ENCODE assay signal across 8 mouse cellular contexts in genomic region chr12:69184342-69185295, GRCm38 (mm10). TPM values are rescaled to one million over a fixed set of nuclear protein-coding genes. Genes with fewer than 3 reads are reported as not detected.
DNase-seq lines count a peak whose midpoint lies in the region; ATAC-seq and TF ChIP-seq lines count a peak whose summit lies in the region.

No protein-coding gene starts in this region.

- peak; percentile 71 for ATAC-seq in intestine, embryonic 15.5 days
- ATAC-seq in liver, embryonic 12.5 days: peak; percentile 62
- ATAC-seq in midbrain, embryonic 16.5 days: peak; percentile 80
- peak; percentile 46 for ATAC-seq in stomach, postnatal 0 days (ENCODE audit: low FRiP score, low TSS enrichment)

- H3K9ac ChIP-seq in intestine, embryonic 15.5 days: peak overlapping the region; percentile 92
- H3K9ac ChIP-seq in liver, embryonic 12.5 days: peak overlapping the region; percentile 94
- peak overlapping the region; percentile 87 for H3K9ac ChIP-seq in midbrain, embryonic 16.5 days (ENCODE audit: low read depth, low read length)
- peak overlapping the region; percentile 85 for H3K9ac ChIP-seq in stomach, postnatal 0 days (ENCODE audit: low read length)

- H3K27me3 ChIP-seq in intestine, embryonic 15.5 days (replicated peaks): no peaks in the 10 kb centered on the region
- no peaks in the 10 kb centered on the region for H3K27me3 ChIP-seq in liver, embryonic 12.5 days (replicated peaks)
- no peaks in the 10 kb centered on the region for H3K27me3 ChIP-seq in midbrain, embryonic 16.5 days (ENCODE audit: control insufficient read depth, insufficient read depth, low read depth, low read length)
- H3K27me3 ChIP-seq in stomach, postnatal 0 days (ENCODE audit: control insufficient read depth, insufficient read depth, low read length): no peaks in the 10 kb centered on the region

- H3K27ac ChIP-seq in intestine, embryonic 15.5 days: peak overlapping the region; percentile 88
- H3K27ac ChIP-seq in liver, embryonic 12.5 days: peak overlapping the region; percentile 94
- H3K27ac ChIP-seq in midbrain, embryonic 16.5 days (ENCODE audit: low read length): peak overlapping the region; percentile 94
- H3K27ac ChIP-seq in stomach, postnatal 0 days (replicated peaks): peak overlapping the region; percentile 94

- peak; percentile 9 for DNase-seq in thymus, postnatal 0 days (ENCODE audit: low spot score)
- no peak for DNase-seq in thymus, postnatal 36 days
- DNase-seq in embryo, embryonic 11 days: peak; percentile 68
- DNase-seq in gastrocnemius, postnatal 4 days (ENCODE audit: low spot score in 2 of 2): peak; percentile 36 to 71
- peak; percentile 59 for DNase-seq in stomach, postnatal 0 days (ENCODE audit: low spot score)

- H3K4me3 ChIP-seq in intestine, embryonic 15.5 days (replicated peaks): peak overlapping the region; percentile 82
- H3K4me3 ChIP-seq in liver, embryonic 12.5 days: peak overlapping the region; percentile 94
- H3K4me3 ChIP-seq in midbrain, embryonic 16.5 days (ENCODE audit: low read depth, low read length): peak overlapping the region; percentile 88
- H3K4me3 ChIP-seq in stomach, postnatal 0 days (ENCODE audit: low read depth, low read length): peak overlapping the region; percentile 71

- TF ChIP-seq CTCF in stomach, postnatal 0 days (IDR thresholded peaks at IDR 0.05; ENCODE audit: low read depth): no peak

- no peak for TF ChIP-seq EP300 in stomach, postnatal 0 days (optimal IDR thresholded peaks at IDR 0.05)

- no peaks in the 10 kb centered on the region for H3K36me3 ChIP-seq in intestine, embryonic 15.5 days
- peaks cover 54% of the 10 kb centered on the region for H3K36me3 ChIP-seq in liver, embryonic 12.5 days
- no peaks in the 10 kb centered on the region for H3K36me3 ChIP-seq in midbrain, embryonic 16.5 days (ENCODE audit: control insufficient read depth, insufficient read depth, low read length)
- H3K36me3 ChIP-seq in stomach, postnatal 0 days (ENCODE audit: control insufficient read depth, insufficient read depth, low read length): peaks cover 5% of the 10 kb centered on the region; the same call in 1 of the 2 replicates

- peak overlapping the region; percentile 90 for H3K4me2 ChIP-seq in intestine, embryonic 15.5 days (replicated peaks)
- H3K4me2 ChIP-seq in liver, embryonic 12.5 days: peak overlapping the region; percentile 95
- peak overlapping the region; percentile 94 for H3K4me2 ChIP-seq in midbrain, embryonic 16.5 days (ENCODE audit: low read length)
- peak overlapping the region; percentile 97 for H3K4me2 ChIP-seq in stomach, postnatal 0 days (replicated peaks; ENCODE audit: low read depth)

- peaks cover 10% of the 10 kb centered on the region; the same call in 1 of the 2 replicates for H3K4me1 ChIP-seq in intestine, embryonic 15.5 days (replicated peaks)
- H3K4me1 ChIP-seq in liver, embryonic 12.5 days: peaks cover 38% of the 10 kb centered on the region
- H3K4me1 ChIP-seq in midbrain, embryonic 16.5 days (ENCODE audit: control insufficient read depth, insufficient read depth, low read length): peaks cover 30% of the 10 kb centered on the region
- H3K4me1 ChIP-seq in stomach, postnatal 0 days (replicated peaks; ENCODE audit: control insufficient read depth, insufficient read depth): no peaks in the 10 kb centered on the region

- H3K9me3 ChIP-seq in intestine, embryonic 15.5 days: no peaks in the 10 kb centered on the region
- no peaks in the 10 kb centered on the region for H3K9me3 ChIP-seq in liver, embryonic 12.5 days (replicated peaks)
- no peaks in the 10 kb centered on the region for H3K9me3 ChIP-seq in midbrain, embryonic 16.5 days (replicated peaks; ENCODE audit: control insufficient read depth, low read length, poor library complexity, severe bottlenecking)
- no peaks in the 10 kb centered on the region for H3K9me3 ChIP-seq in stomach, postnatal 0 days (ENCODE audit: control insufficient read depth, low read length)

- WGBS in intestine, embryonic 15.5 days: 2% methylated on average over 86 of the region's 86 CpGs
- under 1% methylated on average over 86 of the region's 86 CpGs for WGBS in liver, embryonic 12.5 days (ENCODE audit: insufficient replicate concordance)
- WGBS in midbrain, embryonic 16.5 days: 1% methylated on average over 86 of the region's 86 CpGs
- WGBS in stomach, postnatal 0 days: under 1% methylated on average over 79 of the region's 86 CpGs

RNA-seq across cellular contexts. Expression of gene Mgat2, which starts 0.7 kb away (rescaled TPM):
- polyA plus RNA-seq in thymus, postnatal 0 days (2015; fragmentation: Nextera tagmentation; extraction: Ambion mirVana): 54.3 and 63.3 TPM in 2 replicates
- total RNA-seq in gastrocnemius, postnatal 4 days (2021): 10 to 100 TPM; 34.3 to 35.4 TPM
- 52.8 and 58.7 TPM in 2 replicates for polyA plus RNA-seq in intestine, embryonic 15.5 days (2015; fragmentation: Nextera tagmentation; extraction: Ambion mirVana)
- polyA plus RNA-seq in liver, embryonic 12.5 days (2016; fragmentation: Nextera tagmentation; extraction: Ambion mirVana): 48.4 and 51.0 TPM in 2 replicates
- polyA plus RNA-seq in midbrain, embryonic 16.5 days (2015; fragmentation: Nextera tagmentation; extraction: Ambion mirVana): 30.6 and 34.7 TPM in 2 replicates
- polyA plus RNA-seq in stomach, postnatal 0 days (2015; fragmentation: Nextera tagmentation; extraction: Ambion mirVana): 52.3 and 54.4 TPM in 2 replicates

RNA-seq across cellular contexts. Expression of gene Rpl36al, which starts 0.7 kb away (rescaled TPM):
- polyA plus RNA-seq in thymus, postnatal 0 days (2015; fragmentation: Nextera tagmentation; extraction: Ambion mirVana): 931 and 1,018 TPM in 2 replicates
- 100 to 1,000 TPM; 310 to 322 TPM for total RNA-seq in gastrocnemius, postnatal 4 days (2021)
- 720 and 763 TPM in 2 replicates for polyA plus RNA-seq in intestine, embryonic 15.5 days (2015; fragmentation: Nextera tagmentation; extraction: Ambion mirVana)
- polyA plus RNA-seq in liver, embryonic 12.5 days (2016; fragmentation: Nextera tagmentation; extraction: Ambion mirVana): 797 and 813 TPM in 2 replicates
- polyA plus RNA-seq in midbrain, embryonic 16.5 days (2015; fragmentation: Nextera tagmentation; extraction: Ambion mirVana): 286 and 296 TPM in 2 replicates
- 843 and 974 TPM in 2 replicates for polyA plus RNA-seq in stomach, postnatal 0 days (2015; fragmentation: Nextera tagmentation; extraction: Ambion mirVana)

RNA-seq across cellular contexts. Expression of gene Gm49383, which starts 12.3 kb away (rescaled TPM):
- polyA plus RNA-seq in thymus, postnatal 0 days (2015; fragmentation: Nextera tagmentation; extraction: Ambion mirVana): 35.7 and 37.1 TPM in 2 replicates
- 1 to 10 TPM; 5.2 to 6.2 TPM for total RNA-seq in gastrocnemius, postnatal 4 days (2021)
- 25.4 and 28.6 TPM in 2 replicates for polyA plus RNA-seq in intestine, embryonic 15.5 days (2015; fragmentation: Nextera tagmentation; extraction: Ambion mirVana)
- polyA plus RNA-seq in liver, embryonic 12.5 days (2016; fragmentation: Nextera tagmentation; extraction: Ambion mirVana): 28.5 and 29.0 TPM in 2 replicates
- polyA plus RNA-seq in midbrain, embryonic 16.5 days (2015; fragmentation: Nextera tagmentation; extraction: Ambion mirVana): 11.8 and 14.7 TPM in 2 replicates
- 6.9 and 10.3 TPM in 2 replicates for polyA plus RNA-seq in stomach, postnatal 0 days (2015; fragmentation: Nextera tagmentation; extraction: Ambion mirVana)

RNA-seq across cellular contexts. Expression of gene Dnaaf2, which starts 13.6 kb away (rescaled TPM):
- 11.0 and 11.2 TPM in 2 replicates for polyA plus RNA-seq in thymus, postnatal 0 days (2015; fragmentation: Nextera tagmentation; extraction: Ambion mirVana)
- total RNA-seq in gastrocnemius, postnatal 4 days (2021): 1 to 10 TPM; 1.4 to 1.7 TPM
- 9.0 and 9.1 TPM in 2 replicates for polyA plus RNA-seq in intestine, embryonic 15.5 days (2015; fragmentation: Nextera tagmentation; extraction: Ambion mirVana)
- 8.9 and 9.2 TPM in 2 replicates for polyA plus RNA-seq in liver, embryonic 12.5 days (2016; fragmentation: Nextera tagmentation; extraction: Ambion mirVana)
- polyA plus RNA-seq in midbrain, embryonic 16.5 days (2015; fragmentation: Nextera tagmentation; extraction: Ambion mirVana): 5.9 and 6.4 TPM in 2 replicates
- 4.0 and 5.2 TPM in 2 replicates for polyA plus RNA-seq in stomach, postnatal 0 days (2015; fragmentation: Nextera tagmentation; extraction: Ambion mirVana)

RNA-seq across cellular contexts. Expression of gene Lrr1, which starts 16.0 kb away (rescaled TPM):
- 27.4 and 30.1 TPM in 2 replicates for polyA plus RNA-seq in thymus, postnatal 0 days (2015; fragmentation: Nextera tagmentation; extraction: Ambion mirVana)
- 1 to 10 TPM; 1.5 to 3.8 TPM for total RNA-seq in gastrocnemius, postnatal 4 days (2021)
- polyA plus RNA-seq in intestine, embryonic 15.5 days (2015; fragmentation: Nextera tagmentation; extraction: Ambion mirVana): 17.2 and 17.8 TPM in 2 replicates
- 21.3 and 24.3 TPM in 2 replicates for polyA plus RNA-seq in liver, embryonic 12.5 days (2016; fragmentation: Nextera tagmentation; extraction: Ambion mirVana)
- polyA plus RNA-seq in midbrain, embryonic 16.5 days (2015; fragmentation: Nextera tagmentation; extraction: Ambion mirVana): 2.9 and 3.1 TPM in 2 replicates
- polyA plus RNA-seq in stomach, postnatal 0 days (2015; fragmentation: Nextera tagmentation; extraction: Ambion mirVana): 4.3 and 5.2 TPM in 2 replicates

Comparison
In these comparisons a context has a peak if more than half of its experiments do, and no peak if none do; other contexts are left out.
1. DNase-seq: peak in thymus, postnatal 0 days (single experiment), embryo, embryonic 11 days (single experiment), gastrocnemius, postnatal 4 days (2 of 2) and stomach, postnatal 0 days (single experiment); none in thymus, postnatal 36 days (0 of 2).
2. Peak in every context shown above with its lines, with median percentiles within 50 percentile points of each other: ATAC-seq, H3K27ac ChIP-seq, H3K4me2 ChIP-seq, H3K4me3 ChIP-seq and H3K9ac ChIP-seq.